Mouse (Mus musculus) MEL (cell line): ENCODE measurements around the gene Fcrl5. TPM values are rescaled to one million over a fixed set of nuclear protein-coding genes. Genes with fewer than 3 reads are reported as not detected.

Source experiments
- DNase-seq: peaks from one replicate; pipeline ENCODE4 v3.0.0; 2011; ENCODE audit warnings: low read depth, low spot score
- H3K27ac ChIP-seq: 2 replicates; pipeline ENCODE4 v1.5.1; 2012; ENCODE audit warnings: low read depth, mild to moderate bottlenecking, control low read depth, low read length, moderate library complexity; ENCODE audit not compliant: control insufficient read depth
- H3K27me3 ChIP-seq, 2 experiments: fragments of 150-350 bp in 1 of 2; sonication (generic) in 1 of 2; 2 replicates each; pipeline ENCODE4 v1.6.1; 2012; ENCODE audit warnings: low read length in 2 of 2, mild to moderate bottlenecking in 2 of 2, improper control_type of control experiment in 1 of 2, moderate library complexity in 1 of 2; ENCODE audit not compliant: insufficient read depth in 2 of 2, control insufficient read depth in 1 of 2
- H3K36me3 ChIP-seq, 2 experiments: 2 replicates each; pipeline ENCODE4 v1.6.1; 2012 to 2014; ENCODE audit warnings: low read length in 2 of 2, improper control_type of control experiment in 1 of 2, inconsistent platforms in 1 of 2, mild to moderate bottlenecking in 1 of 2; ENCODE audit not compliant: insufficient read depth in 2 of 2, control insufficient read depth in 1 of 2
- H3K4me1 ChIP-seq, 2 experiments: fragments of 150-350 bp in 1 of 2; sonication (generic) in 1 of 2; 2 replicates each; pipeline ENCODE4 v1.6.1; 2012; ENCODE audit warnings: low read length in 2 of 2, improper control_type of control experiment in 1 of 2, mild to moderate bottlenecking in 1 of 2; ENCODE audit not compliant: insufficient read depth in 2 of 2, control insufficient read depth in 1 of 2
- H3K4me3 ChIP-seq, 2 experiments: fragments of 150-350 bp in 1 of 2; sonication (generic) in 1 of 2; 2 replicates each; pipeline ENCODE4 v1.5.1; 2012; ENCODE audit warnings: low read depth in 2 of 2, low read length in 2 of 2, mild to moderate bottlenecking in 2 of 2, moderate library complexity in 2 of 2, control low read depth in 1 of 2, improper control_type of control experiment in 1 of 2; ENCODE audit not compliant: control insufficient read depth in 1 of 2, insufficient read depth in 1 of 2
- H3K79me2 ChIP-seq: 2 replicates; pipeline ENCODE4 v1.6.1; 2012; ENCODE audit warnings: mild to moderate bottlenecking, low read length, moderate library complexity; ENCODE audit not compliant: control insufficient read depth, poor library complexity, insufficient read depth
- H3K9ac ChIP-seq: 2 replicates; pipeline ENCODE4 v1.6.1; 2012; ENCODE audit warnings: low read depth, mild to moderate bottlenecking, control low read depth, low read length, moderate library complexity; ENCODE audit not compliant: control insufficient read depth, poor library complexity, severe bottlenecking
- H3K9me3 ChIP-seq: fragments of 150-350 bp; sonication (generic); replicated peaks from 2 replicates; pipeline ENCODE4 v1.6.1; 2012; ENCODE audit warnings: mild to moderate bottlenecking, low read length, improper control_type of control experiment, moderate library complexity; ENCODE audit not compliant: insufficient read depth
- BHLHE40 ChIP-seq: IDR thresholded peaks from 2 replicates; pipeline ENCODE4 v1.6.1; 2012; ENCODE audit warnings: low read depth, mild to moderate bottlenecking, inconsistent platforms, low read length, improper control_type of control experiment, borderline replicate concordance
- CHD1 ChIP-seq: IDR thresholded peaks from 2 replicates; pipeline ENCODE4 v1.6.1; 2012; ENCODE audit warnings: low read depth, mild to moderate bottlenecking, inconsistent platforms, low read length, improper control_type of control experiment
- CHD2 ChIP-seq: IDR thresholded peaks from 2 replicates; pipeline ENCODE4 v1.6.1; 2011; ENCODE audit warnings: low read length, improper control_type of control experiment
- CTCF ChIP-seq, 3 experiments: IDR thresholded peaks in 2 of 3; conservative IDR thresholded peaks in 1 of 3; 2 replicates each; pipeline ENCODE4 v1.5.1; 2011 to 2012; ENCODE audit warnings: low read length in 3 of 3, low read depth in 2 of 3, mild to moderate bottlenecking in 2 of 3, improper control_type of control experiment in 1 of 3, inconsistent platforms in 1 of 3, mixed read lengths in 1 of 3, moderate library complexity in 1 of 3; ENCODE audit not compliant: control insufficient read depth in 1 of 3, insufficient read depth in 1 of 3, poor library complexity in 1 of 3, severe bottlenecking in 1 of 3
- E2F4 ChIP-seq: IDR thresholded peaks from 2 replicates; pipeline ENCODE4 v1.6.1; 2011; ENCODE audit warnings: low read depth, low read length, improper control_type of control experiment, borderline replicate concordance
- ELF1 ChIP-seq: IDR thresholded peaks from 2 replicates; pipeline ENCODE4 v1.6.1; 2014; ENCODE audit warnings: low read depth, mild to moderate bottlenecking, inconsistent platforms, low read length, improper control_type of control experiment, moderate library complexity
- ETS1 ChIP-seq: IDR thresholded peaks from 2 replicates; pipeline ENCODE4 v1.6.1; 2012; ENCODE audit warnings: low read depth, mild to moderate bottlenecking, inconsistent platforms, low read length, improper control_type of control experiment, moderate library complexity
- GABPA ChIP-seq: IDR thresholded peaks from 2 replicates; pipeline ENCODE4 v1.6.1; 2012; ENCODE audit warnings: low read depth, mild to moderate bottlenecking, inconsistent platforms, low read length, improper control_type of control experiment, moderate library complexity
- GATA1 ChIP-seq: IDR thresholded peaks from 2 replicates; pipeline ENCODE4 v1.6.1; 2011; ENCODE audit warnings: low read depth, low read length, improper control_type of control experiment
- HCFC1 ChIP-seq: IDR thresholded peaks from 2 replicates; pipeline ENCODE4 v1.6.1; 2012; ENCODE audit warnings: low read depth, mild to moderate bottlenecking, inconsistent platforms, low read length, improper control_type of control experiment, moderate library complexity
- JUND ChIP-seq: IDR thresholded peaks from 2 replicates; pipeline ENCODE4 v1.6.1; 2011; ENCODE audit warnings: low read depth, mild to moderate bottlenecking, improper control_type of control experiment, low read length
- KAT2A ChIP-seq: conservative IDR thresholded peaks from 2 replicates; pipeline ENCODE4 v1.6.1; 2012; ENCODE audit warnings: low read depth, low read length, improper control_type of control experiment, inconsistent platforms
- MAFK ChIP-seq: IDR thresholded peaks from 2 replicates; pipeline ENCODE4 v1.6.1; 2011; ENCODE audit warnings: low read depth, mild to moderate bottlenecking, low read length, improper control_type of control experiment, borderline replicate concordance
- MAX ChIP-seq: IDR thresholded peaks from 2 replicates; pipeline ENCODE4 v1.6.1; 2011; ENCODE audit warnings: low read length, improper control_type of control experiment
- MAZ ChIP-seq: IDR thresholded peaks from 2 replicates; pipeline ENCODE4 v1.6.1; 2012; ENCODE audit warnings: low read depth, mild to moderate bottlenecking, inconsistent platforms, low read length, improper control_type of control experiment
- MEF2A ChIP-seq: IDR thresholded peaks from 2 replicates; pipeline ENCODE4 v1.6.1; 2014; ENCODE audit warnings: low read depth, mild to moderate bottlenecking, inconsistent platforms, low read length, improper control_type of control experiment; ENCODE audit not compliant: poor library complexity, insufficient replicate concordance, severe bottlenecking; ENCODE audit errors: extremely low read depth
- MXI1 ChIP-seq: IDR thresholded peaks from 2 replicates; pipeline ENCODE4 v1.6.1; 2011; ENCODE audit warnings: mild to moderate bottlenecking, low read depth, low read length, improper control_type of control experiment
- MYB ChIP-seq: IDR thresholded peaks from 2 replicates; pipeline ENCODE4 v1.6.1; 2011; ENCODE audit warnings: mild to moderate bottlenecking, low read depth, low read length, improper control_type of control experiment
- MYC ChIP-seq: IDR thresholded peaks from 2 replicates; pipeline ENCODE4 v1.6.1; 2011; ENCODE audit warnings: low read depth, mild to moderate bottlenecking, low read length, improper control_type of control experiment, moderate library complexity
- NELFE ChIP-seq: IDR thresholded peaks from 2 replicates; pipeline ENCODE4 v1.6.1; 2011; ENCODE audit warnings: low read depth, low read length, improper control_type of control experiment
- NRF1 ChIP-seq: IDR thresholded peaks from 2 replicates; pipeline ENCODE4 v1.6.1; 2014; ENCODE audit warnings: low read depth, mild to moderate bottlenecking, inconsistent platforms, low read length, improper control_type of control experiment, moderate library complexity; ENCODE audit not compliant: poor library complexity, insufficient read depth, severe bottlenecking
- POLR2A ChIP-seq, 2 experiments: IDR thresholded peaks; 2 replicates each; pipeline ENCODE4 v1.6.1; 2011 to 2012; ENCODE audit warnings: low read length in 2 of 2, mild to moderate bottlenecking in 2 of 2, control low read depth in 1 of 2, improper control_type of control experiment in 1 of 2, low read depth in 1 of 2, moderate library complexity in 1 of 2; ENCODE audit not compliant: control insufficient read depth in 1 of 2, insufficient read depth in 1 of 2, poor library complexity in 1 of 2
- POLR2AphosphoS2 ChIP-seq: IDR thresholded peaks from 2 replicates; pipeline ENCODE4 v1.6.1; 2011; ENCODE audit warnings: low read length, improper control_type of control experiment
- POLR2AphosphoS5 ChIP-seq: IDR thresholded peaks from 2 replicates; pipeline ENCODE4 v1.6.1; 2012; ENCODE audit warnings: low read depth, borderline replicate concordance, mild to moderate bottlenecking, inconsistent platforms, low read length, moderate library complexity, mixed read lengths
- RAD21 ChIP-seq: IDR thresholded peaks from 2 replicates; pipeline ENCODE4 v1.6.1; 2011; ENCODE audit warnings: mild to moderate bottlenecking, low read depth, low read length, improper control_type of control experiment
- RCOR1 ChIP-seq: IDR thresholded peaks from 2 replicates; pipeline ENCODE4 v1.6.1; 2012; ENCODE audit warnings: low read depth, mild to moderate bottlenecking, inconsistent platforms, low read length, improper control_type of control experiment
- SIN3A ChIP-seq: IDR thresholded peaks from 2 replicates; pipeline ENCODE4 v1.6.1; 2012; ENCODE audit warnings: low read length, improper control_type of control experiment, inconsistent platforms
- SMC3 ChIP-seq: IDR thresholded peaks from 2 replicates; pipeline ENCODE4 v1.6.1; 2011; ENCODE audit warnings: low read depth, low read length, improper control_type of control experiment
- TAL1 ChIP-seq: IDR thresholded peaks from 2 replicates; pipeline ENCODE4 v1.6.1; 2012; ENCODE audit warnings: mild to moderate bottlenecking, inconsistent platforms, low read length, moderate library complexity, mixed read lengths
- TBP ChIP-seq: IDR thresholded peaks from 2 replicates; pipeline ENCODE4 v1.8.0; 2011; ENCODE audit warnings: low read depth, low read length, improper control_type of control experiment
- TCF12 ChIP-seq: IDR thresholded peaks from 2 replicates; pipeline ENCODE4 v1.6.1; 2014; ENCODE audit warnings: low read depth, mild to moderate bottlenecking, inconsistent platforms, low read length, improper control_type of control experiment, moderate library complexity
- UBTF ChIP-seq: IDR thresholded peaks from 2 replicates; pipeline ENCODE4 v1.6.1; 2012; ENCODE audit warnings: low read depth, mild to moderate bottlenecking, inconsistent platforms, low read length, improper control_type of control experiment, moderate library complexity, borderline replicate concordance; ENCODE audit not compliant: insufficient read depth
- USF1 ChIP-seq: IDR thresholded peaks from 2 replicates; pipeline ENCODE4 v1.6.1; 2014; ENCODE audit warnings: low read depth, mild to moderate bottlenecking, inconsistent platforms, low read length, improper control_type of control experiment, moderate library complexity
- USF2 ChIP-seq, 2 experiments: IDR thresholded peaks; 2 replicates each; pipeline ENCODE4 v1.6.1; 2011 to 2012; ENCODE audit warnings: improper control_type of control experiment in 2 of 2, low read length in 2 of 2, borderline replicate concordance in 1 of 2, inconsistent platforms in 1 of 2, low read depth in 1 of 2, mild to moderate bottlenecking in 1 of 2; ENCODE audit not compliant: insufficient read depth in 1 of 2
- ZC3H11A ChIP-seq: IDR thresholded peaks from 2 replicates; pipeline ENCODE4 v1.6.1; 2012; ENCODE audit warnings: low read depth, mild to moderate bottlenecking, inconsistent platforms, low read length, improper control_type of control experiment
- ZKSCAN1 ChIP-seq: IDR thresholded peaks from 2 replicates; pipeline ENCODE4 v1.6.1; 2012; ENCODE audit warnings: low read depth, mild to moderate bottlenecking, inconsistent platforms, low read length, improper control_type of control experiment, moderate library complexity
- ZMIZ1 ChIP-seq: IDR thresholded peaks from 2 replicates; pipeline ENCODE4 v1.6.1; 2012; ENCODE audit warnings: low read depth, mild to moderate bottlenecking, inconsistent platforms, low read length, improper control_type of control experiment, moderate library complexity
- ZNF384 ChIP-seq: IDR thresholded peaks from 2 replicates; pipeline ENCODE4 v1.6.1; 2012; ENCODE audit warnings: low read depth, mild to moderate bottlenecking, inconsistent platforms, low read length, improper control_type of control experiment
- polyA plus RNA-seq, 2 experiments: library from polyadenylated mRNA; stranded (reverse) in 1 of 2; unstranded in 1 of 2; fragments of >175 nt in 1 of 2; fragments of >200 nt in 1 of 2; gene quantifications; 2 replicates each; pipeline versions ENCODE4 v1.2.1 to v1.2.4; 2012; ENCODE audit warnings: low replicate concordance in 2 of 2, low read depth in 1 of 2; ENCODE audit not compliant: insufficient read length in 2 of 2, insufficient read depth in 1 of 2, missing spikeins in 1 of 2
- total RNA-seq: library from RNA; depleted of rRNA; stranded (reverse); fragments of 300-350 nt; gene quantifications from 2 replicates; pipeline ENCODE4 v1.2.3, GENCODE M21; 2012

Gene Fcrl5
- total and polyA plus RNA-seq, 3 experiments = 0.03 TPM; not detected in 2

DNA sequence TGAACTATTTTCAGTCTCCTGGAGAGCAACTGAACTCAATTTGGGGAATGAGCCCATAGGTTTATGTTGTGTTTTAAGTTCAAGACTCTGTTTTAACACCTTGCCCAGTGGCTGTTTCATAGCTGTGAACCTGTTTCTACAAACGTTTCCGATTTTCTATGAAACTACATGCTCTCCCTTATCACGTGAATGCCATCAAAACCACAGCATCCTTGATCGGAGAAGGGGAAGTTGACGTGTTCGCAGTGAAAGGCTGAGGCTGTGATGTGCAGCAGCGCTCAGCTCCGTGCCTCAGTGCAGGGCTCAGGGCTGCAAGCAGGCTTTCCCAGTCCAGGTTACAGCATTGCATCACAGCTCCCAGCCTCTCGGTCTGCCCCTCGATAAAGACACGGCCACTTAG, 94.0 kb downstream of the Fcrl5 start:
- no peak overlapping the region for H3K27ac ChIP-seq
- no peak overlapping the region for H3K4me3 ChIP-seq
- H3K79me2 ChIP-seq = peaks cover 11% of the 10 kb centered on the region
- H3K27me3 ChIP-seq = no peaks in the 10 kb centered on the region
- H3K9ac ChIP-seq = no peak overlapping the region
- peaks cover 2 to 10% of the 10 kb centered on the region in 2 experiments; a peak in 3 of 4 replicates for H3K4me1 ChIP-seq
- H3K36me3 ChIP-seq = peaks cover 8 to 9% of the 10 kb centered on the region in 2 experiments
- peak; percentile 89 for DNase-seq
- no peaks in the 10 kb centered on the region for H3K9me3 ChIP-seq
- TF ChIP-seq MXI1 (no peak; the same call in 1 of the 2 replicates), GATA1 (peak; percentile 76), CHD2 (no peak), NELFE (no peak), CTCF (IDR thresholded peaks at IDR 0.05 in 2 of 3, conservative IDR thresholded peaks at IDR 0.05 in 1 of 3; ENCODE audit: control insufficient read depth in 1 of 3, insufficient read depth in 1 of 3, low read depth in 2 of 3, low read length in 3 of 3, poor library complexity in 1 of 3, severe bottlenecking in 1 of 3) (no peak), JUND (no peak), TAL1 (peak; percentile 30; the same call in 1 of the 2 replicates), E2F4 (no peak), TCF12 (0 out of 2 replicates have a peak, but pooled peaks have one; percentile 7), RCOR1 (peak; percentile 79), USF1 (peak; percentile 45; the same call in 1 of the 2 replicates), GABPA (no peak), KAT2A (no peak), HCFC1 (no peak), MAFK (no peak), POLR2A (IDR thresholded peaks at IDR 0.05; ENCODE audit: control insufficient read depth in 1 of 2, insufficient read depth in 1 of 2, low read depth in 1 of 2, low read length in 2 of 2, poor library complexity in 1 of 2) (no peak), SMC3 (no peak), ETS1 (peak; percentile 62; the same call in 1 of the 2 replicates), MAZ (no peak), ZNF384 (no peak), USF2 (IDR thresholded peaks at IDR 0.05; ENCODE audit: borderline replicate concordance in 1 of 2, insufficient read depth in 1 of 2, low read depth in 1 of 2, low read length in 2 of 2) (no peak), ZKSCAN1 (no peak), SIN3A (peak; percentile 54), POLR2AphosphoS2 (no peak), ZMIZ1 (no peak), ELF1 (no peak), RAD21 (no peak), MAX (peak; percentile 42; the same call in 1 of the 2 replicates), ZC3H11A (no peak), MYB (no peak), BHLHE40 (peak; percentile 85; the same call in 1 of the 2 replicates), UBTF (no peak), TBP (no peak), MEF2A (no peak), POLR2AphosphoS5 (no peak), CHD1 (no peak), NRF1 (no peak), MYC (0 out of 2 replicates have a peak, but pooled peaks have one; percentile 57)
